Mouse (Mus musculus): ENCODE measurements around the gene Abcd3.

GRCm38 (mm10) chr3:121724553-121724952, 90.5 kb downstream of the Abcd3 start:
- TF ChIP-seq MYOD1 (IDR thresholded peaks at IDR 0.05; ENCODE audit: control insufficient read depth in 1 of 3, insufficient read length in 2 of 3, low read depth in 2 of 3) (no peak), POLR2A (IDR thresholded peaks at IDR 0.05; ENCODE audit: insufficient read length, low read depth) (no peak), MAX (IDR thresholded peaks at IDR 0.05; ENCODE audit: low read depth) (no peak), TCF12 (IDR thresholded peaks at IDR 0.05; ENCODE audit: insufficient read depth, poor library complexity, severe bottlenecking) (no peak), POLR2AphosphoS2 (IDR thresholded peaks at IDR 0.05; ENCODE audit: insufficient read length, low read depth) (no peak), MYOG (IDR thresholded peaks at IDR 0.05; ENCODE audit: control insufficient read depth in 1 of 3, insufficient read depth in 1 of 3, insufficient read length in 2 of 3, low read depth in 2 of 3) (no peak), E2F4 (IDR thresholded peaks at IDR 0.05; ENCODE audit: insufficient read depth) (no peak), CEBPB (IDR thresholded peaks at IDR 0.05; ENCODE audit: insufficient read depth, poor library complexity, severe bottlenecking) (no peak), REST (IDR thresholded peaks at IDR 0.05; ENCODE audit: insufficient read depth, insufficient read length) (no peak), USF1 (IDR thresholded peaks at IDR 0.05; ENCODE audit: low read depth) (no peak)

Data from myocyte (in vitro differentiated cells).